Mouse (Mus musculus): Measurements from ENCODE around the gene Olfr644.

GRCm38 (mm10) chr7:104085365-104085764, 13.7 kb upstream of the Olfr644 start, which contains the start of gene Olfr645:
- TF ChIP-seq USF1 (IDR thresholded peaks at IDR 0.05; ENCODE audit: low read depth) (no peak), MYOG (IDR thresholded peaks at IDR 0.05; ENCODE audit: control insufficient read depth, extremely low read depth, insufficient read length) (no peak), CTCF (IDR thresholded peaks at IDR 0.05; ENCODE audit: control insufficient read depth, insufficient read depth, insufficient read length) (no peak)

Data from C2C12 (cell line).